12 mouse cellular contexts compared by ENCODE assay signal in genomic region chr11:88851049-88851825, GRCm38 (mm10). TPM values are rescaled to one million over a fixed set of nuclear protein-coding genes. Genes with fewer than 3 reads are reported as not detected.
A peak's percentile ranks its signal among the peaks of the same experiment; 100 is the strongest.
DNase-seq lines count a peak whose midpoint lies in the region; ATAC-seq lines count a peak whose summit lies in the region.
"Had no signal": no experiment of that assay in that cellular context is flagged by ENCODE, and none has a peak within 500 bp of the region (broad histone marks: within the 10 kb centered on the region; RNA-seq: fewer than 3 reads in every experiment).

No protein-coding gene starts in this region.

- H3K4me3 ChIP-seq in kidney, embryonic 14.5 days (ENCODE audit: low read length) = no peak overlapping the region
- no peak overlapping the region for H3K4me3 ChIP-seq in brown adipose tissue, adult 24 weeks (ENCODE audit: insufficient read depth, low read depth, low read length)
- H3K4me3 ChIP-seq in heart, embryonic 10.5 days = no peak overlapping the region
- H3K4me3 ChIP-seq: intestine, embryonic 15.5 days; limb, embryonic 12.5 days had no signal

- no peak overlapping the region for H3K27ac ChIP-seq in kidney, embryonic 14.5 days (ENCODE audit: low read depth, low read length)
- H3K27ac ChIP-seq in brown adipose tissue, adult 24 weeks (replicated peaks; ENCODE audit: low read depth, low read length) = peak overlapping the region; percentile 76
- peak overlapping the region; percentile 86 for H3K27ac ChIP-seq in heart, embryonic 10.5 days
- H3K27ac ChIP-seq: intestine, embryonic 15.5 days; limb, embryonic 12.5 days had no signal

- peaks cover 28% of the 10 kb centered on the region for H3K4me1 ChIP-seq in kidney, embryonic 14.5 days (ENCODE audit: control insufficient read depth, insufficient read depth, low read length)
- peaks cover 41% of the 10 kb centered on the region for H3K4me1 ChIP-seq in brown adipose tissue, adult 24 weeks (ENCODE audit: control insufficient read depth, insufficient read depth, insufficient read length, low read length)
- peaks cover 49% of the 10 kb centered on the region for H3K4me1 ChIP-seq in heart, embryonic 10.5 days

- 77% methylated on average over 15 of the region's 15 CpGs for WGBS in kidney, embryonic 14.5 days
- WGBS in heart, embryonic 10.5 days = 85% methylated on average over 15 of the region's 15 CpGs

- H3K27me3 ChIP-seq in kidney, embryonic 14.5 days (ENCODE audit: control insufficient read depth, insufficient read depth, low read length) = no peaks in the 10 kb centered on the region
- H3K27me3 ChIP-seq in heart, embryonic 10.5 days (ENCODE audit: insufficient read depth, poor library complexity, severe bottlenecking) = no peaks in the 10 kb centered on the region
- H3K27me3 ChIP-seq: intestine, embryonic 15.5 days; limb, embryonic 12.5 days had no signal

- no peaks in the 10 kb centered on the region for H3K9me3 ChIP-seq in kidney, embryonic 14.5 days (ENCODE audit: control insufficient read depth, low read length)
- H3K9me3 ChIP-seq in heart, embryonic 10.5 days = no peaks in the 10 kb centered on the region
- H3K9me3 ChIP-seq: intestine, embryonic 15.5 days; limb, embryonic 12.5 days had no signal

- no peak overlapping the region for H3K4me2 ChIP-seq in kidney, embryonic 14.5 days (replicated peaks; ENCODE audit: low read depth, low read length)
- H3K4me2 ChIP-seq: intestine, embryonic 15.5 days; limb, embryonic 12.5 days had no signal

- peak; percentile 85 for DNase-seq in kidney, adult 11 months
- no peak for DNase-seq in heart, embryonic 10.5 days (ENCODE audit: low spot score)
- DNase-seq in kidney, postnatal 10 days = peak; percentile 62
- no peak for DNase-seq in right cerebral cortex, postnatal 14 days
- DNase-seq in urinary bladder, postnatal 4 days (ENCODE audit: low spot score in 2 of 2) = no peak
- no peak for DNase-seq in lung, postnatal 36 days
- DNase-seq: lung, postnatal 10 days; right cerebral cortex, adult 18-20 months had no signal

- H3K36me3 ChIP-seq in kidney, embryonic 14.5 days (ENCODE audit: control insufficient read depth, insufficient read depth, low read length) = no peaks in the 10 kb centered on the region
- peaks cover under 1% of the 10 kb centered on the region; the same call in 1 of the 2 replicates for H3K36me3 ChIP-seq in heart, embryonic 10.5 days
- H3K36me3 ChIP-seq: intestine, embryonic 15.5 days; limb, embryonic 12.5 days had no signal

- ATAC-seq in kidney, embryonic 14.5 days (ENCODE audit: low FRiP score, low TSS enrichment) = no peak
- ATAC-seq: intestine, embryonic 15.5 days had no signal

- no peak overlapping the region for H3K9ac ChIP-seq in kidney, embryonic 14.5 days (ENCODE audit: low read depth, low read length)
- H3K9ac ChIP-seq: intestine, embryonic 15.5 days; limb, embryonic 12.5 days had no signal

RNA-seq across cellular contexts. Expression of gene Akap1, which starts 13.1 kb away (rescaled TPM):
- 12.0 and 20.2 TPM in 2 replicates for polyA plus RNA-seq in kidney, embryonic 14.5 days (2014; fragmentation: Nextera tagmentation; extraction: Ambion mirVana)
- 102 and 114 TPM in 2 replicates for polyA plus RNA-seq in brown adipose tissue, adult 24 weeks (2012; ENCODE audit: insufficient read depth, insufficient read length, missing spikeins)
- 26.6 and 39.9 TPM in 2 replicates for polyA plus RNA-seq in heart, embryonic 10.5 days (2016; fragmentation: Nextera tagmentation; extraction: Ambion mirVana)

Comparison
In these comparisons a context has a peak if more than half of its experiments do, and no peak if none do; other contexts are left out.
1. DNase-seq: peak in kidney, adult 11 months (single experiment) and kidney, postnatal 10 days (single experiment); none in heart, embryonic 10.5 days (single experiment), right cerebral cortex, postnatal 14 days (single experiment), urinary bladder, postnatal 4 days (0 of 2) and lung, postnatal 36 days (single experiment).